Mouse (Mus musculus) stomach, embryonic 16.5 days (tissue): Measurements from ENCODE around the gene Il17d. TPM values are rescaled to one million over a fixed set of nuclear protein-coding genes. Genes with fewer than 3 reads are reported as not detected.

Experiments
- ATAC-seq: fragments of 200-750 bp; cut with Nextera tagmentation; 2 replicates; pipeline ENCODE4 v1.8.0; 2017; ENCODE audit warnings: moderate number of reproducible peaks, moderate TSS enrichment; ENCODE audit not compliant: insufficient read depth, low FRiP score
- H3K27ac ChIP-seq: fragments of 300-500 bp; sonication (generic); 2 replicates; pipeline ENCODE4 v1.5.1; 2014; ENCODE audit warnings: low read length
- H3K27me3 ChIP-seq: fragments of 300-500 bp; sonication (generic); 2 replicates; pipeline ENCODE4 v1.6.1; 2014; ENCODE audit warnings: low read length, control low read depth, mixed read lengths; ENCODE audit not compliant: control insufficient read depth, insufficient read depth
- H3K36me3 ChIP-seq: fragments of 300-500 bp; sonication (generic); 2 replicates; pipeline ENCODE4 v1.6.1; 2014; ENCODE audit warnings: low read length; ENCODE audit not compliant: control insufficient read depth, insufficient read depth
- H3K4me1 ChIP-seq: fragments of 300-500 bp; sonication (generic); 2 replicates; pipeline ENCODE4 v1.6.1; 2014; ENCODE audit warnings: low read length, control low read depth, mixed read lengths; ENCODE audit not compliant: control insufficient read depth, insufficient read depth
- H3K4me2 ChIP-seq: fragments of 300-500 bp; sonication (generic); 2 replicates; pipeline ENCODE4 v1.6.1; 2014; ENCODE audit warnings: low read depth, low read length, mixed read lengths
- H3K4me3 ChIP-seq: fragments of 300-500 bp; sonication (generic); replicated peaks from 2 replicates; pipeline ENCODE4 v1.5.1; 2014; ENCODE audit warnings: mild to moderate bottlenecking, low read length
- H3K9ac ChIP-seq: fragments of 300-500 bp; sonication (generic); 2 replicates; pipeline ENCODE4 v1.6.1; 2014; ENCODE audit warnings: low read length
- H3K9me3 ChIP-seq: fragments of 300-500 bp; sonication (generic); replicated peaks from 2 replicates; pipeline ENCODE4 v1.6.1; 2016; ENCODE audit warnings: low read length, control low read depth; ENCODE audit not compliant: control insufficient read depth
- WGBS: fragments of 180-500 bp; shearing (Covaris S2); extraction: QIAGEN DNeasy Blood & Tissue Kit; methylation state at CpG from one replicate; pipeline ENCODE4 v1.1.7; 2014; 5-methylcytosine and 5-hydroxymethylcytosine counted together
- polyA plus RNA-seq: library from polyadenylated mRNA; unstranded; fragments of >200 nt; fragmentation: Nextera tagmentation; extraction: Ambion mirVana; gene quantifications from 2 replicates; pipeline ENCODE4 v1.2.1, GENCODE M21; 2015

The Il17d gene
- polyA plus RNA-seq, 1 experiment from 2014 or later = 3.2 TPM

- H3K27me3 ChIP-seq = no peaks in the 10 kb centered on the region
- H3K9me3 ChIP-seq = no peaks in the 10 kb centered on the region
- H3K36me3 ChIP-seq = no peaks in the 10 kb centered on the region
- H3K4me1 ChIP-seq = peaks cover 2% of the 10 kb centered on the region; the same call in 1 of the 2 replicates
- ATAC-seq = no peak
- WGBS = 80% methylated on average over 6 of the region's 6 CpGs
- H3K4me3 ChIP-seq = no peak overlapping the region
- H3K27ac ChIP-seq = no peak overlapping the region
- H3K9ac ChIP-seq = no peak overlapping the region
- H3K4me2 ChIP-seq = no peak overlapping the region
Measured at GRCm38 (mm10) chr14:57565626-57566025, 41.0 kb downstream of the Il17d start.

- H3K4me3 ChIP-seq = peak within 1 kb of the TSS; percentile 75
- H3K9ac ChIP-seq = peak within 1 kb of the TSS; percentile 81
- H3K4me2 ChIP-seq = peak within 1 kb of the TSS; percentile 64
- H3K9me3 ChIP-seq = no peaks in the 10 kb centered on the region
- 7% methylated on average over 35 of the region's 35 CpGs for WGBS
- H3K27me3 ChIP-seq = no peaks in the 10 kb centered on the region
- H3K4me1 ChIP-seq = peaks cover 6% of the 10 kb centered on the region; the same call in 1 of the 2 replicates
- ATAC-seq = peak; percentile 100
- no peaks in the 10 kb centered on the region for H3K36me3 ChIP-seq
- peak within 1 kb of the TSS; percentile 79 for H3K27ac ChIP-seq
Measured at GRCm38 (mm10) chr14:57571155-57572133, 46.9 kb downstream of the Il17d start, which contains the start of gene Eef1akmt1. Eef1akmt1 (minus strand) TSS chr14:57571612.

GRCm38 (mm10) chr14:57574792-57575587 lies 50.4 kb downstream of the Il17d start:
- H3K4me3 ChIP-seq = no peak overlapping the region
- no peak overlapping the region for H3K9ac ChIP-seq
- 78% methylated on average over 6 of the region's 6 CpGs for WGBS
- peaks cover 5% of the 10 kb centered on the region for H3K36me3 ChIP-seq
- H3K27me3 ChIP-seq = no peaks in the 10 kb centered on the region
- H3K4me2 ChIP-seq = no peak overlapping the region
- no peak overlapping the region for H3K27ac ChIP-seq
- no peaks in the 10 kb centered on the region for H3K9me3 ChIP-seq
- H3K4me1 ChIP-seq = peaks cover 6% of the 10 kb centered on the region; the same call in 1 of the 2 replicates
- ATAC-seq = no peak

- H3K9ac ChIP-seq = no peak overlapping the region
- no peak overlapping the region for H3K4me3 ChIP-seq
- peaks cover 8% of the 10 kb centered on the region for H3K36me3 ChIP-seq
- no peaks in the 10 kb centered on the region for H3K9me3 ChIP-seq
- H3K27ac ChIP-seq = no peak overlapping the region
- H3K4me2 ChIP-seq = no peak overlapping the region
- H3K4me1 ChIP-seq = no peaks in the 10 kb centered on the region
- 93% methylated on average over 2 of the region's 2 CpGs for WGBS
- H3K27me3 ChIP-seq = no peaks in the 10 kb centered on the region
- no peak for ATAC-seq
Measured at GRCm38 (mm10) chr14:57576364-57577060, 51.9 kb downstream of the Il17d start.

GRCm38 (mm10) chr14:57591830-57592229 lies 67.3 kb downstream of the Il17d start:
- 0 out of 2 replicates have a peak, but pooled peaks cover 2% of the 10 kb centered on the region for H3K4me1 ChIP-seq
- H3K4me2 ChIP-seq = no peak overlapping the region
- H3K36me3 ChIP-seq = peaks cover 24% of the 10 kb centered on the region
- H3K9ac ChIP-seq = no peak overlapping the region
- H3K27me3 ChIP-seq = no peaks in the 10 kb centered on the region
- no peak overlapping the region for H3K27ac ChIP-seq
- 93% methylated on average over 3 of the region's 3 CpGs for whole genome bisulfite sequencing
- ATAC-seq = no peak
- H3K9me3 ChIP-seq = no peaks in the 10 kb centered on the region
- H3K4me3 ChIP-seq = no peak overlapping the region

Other genes with a start within 250 kb of the Il17d start
- 41.0 and 42.3 TPM in 2 replicates for gene Cryl1, start 126.2 kb upstream of the Il17d start, polyA plus RNA-seq
- gene Ift88, start 100.7 kb upstream of the Il17d start, polyA plus RNA-seq = 8.2 and 12.2 TPM in 2 replicates
- gene Eef1akmt1, start 46.8 kb downstream of the Il17d start, polyA plus RNA-seq = 75.3 and 77.5 TPM in 2 replicates
- 17.0 and 18.6 TPM in 2 replicates for gene Xpo4, start 140.7 kb downstream of the Il17d start, polyA plus RNA-seq
- gene Gm49361, start 221.3 kb downstream of the Il17d start, polyA plus RNA-seq = not detected in 2 replicates
- gene Lats2, start 233.6 kb downstream of the Il17d start, polyA plus RNA-seq = 15.1 and 15.8 TPM in 2 replicates